Mouse (Mus musculus) frontal cortex, postnatal 25 days (tissue): ENCODE data around the gene Myo7a.

Experiments
- DNase-seq, 2 experiments: peaks; one replicate each; pipeline ENCODE4 v3.0.0; 2022; ENCODE audit warnings: low spot score in 2 of 2

Gene Myo7a

GRCm38 (mm10) chr7:98142648-98143047 is 23.3 kb upstream of the Myo7a start:
- DNase-seq = no peak

GRCm38 (mm10) chr7:98142247-98142646 is 22.9 kb upstream of the Myo7a start:
- DNase-seq = no peak

GRCm38 (mm10) chr7:98141206-98141605 is 21.9 kb upstream of the Myo7a start:
- no peak for DNase-seq

GRCm38 (mm10) chr7:98140597-98140996 is 21.3 kb upstream of the Myo7a start:
- DNase-seq = no peak

GRCm38 (mm10) chr7:98139216-98139615 is 19.9 kb upstream of the Myo7a start:
- no peak for DNase-seq

- no peak for DNase-seq
These were observed 18.7 kb upstream of the Myo7a start for GRCm38 (mm10) chr7:98137995-98138394.

- DNase-seq = no peak
These were observed 18.3 kb upstream of the Myo7a start for GRCm38 (mm10) chr7:98137583-98137982.

GRCm38 (mm10) chr7:98131751-98132150 is 12.4 kb upstream of the Myo7a start:
- no peak for DNase-seq

GRCm38 (mm10) chr7:98125473-98125872 is 6.1 kb upstream of the Myo7a start:
- no peak for DNase-seq

- DNase-seq = no peak
These were observed 5.4 kb upstream of the Myo7a start for GRCm38 (mm10) chr7:98124701-98125100.

GRCm38 (mm10) chr7:98121673-98122072 is 2.3 kb upstream of the Myo7a start:
- DNase-seq = no peak

- no peak for DNase-seq
These were observed 1.9 kb upstream of the Myo7a start for GRCm38 (mm10) chr7:98121241-98121640.

- peak; percentile 57 to 70 for DNase-seq
These were observed 1.0 kb upstream of the Myo7a start for GRCm38 (mm10) chr7:98120325-98120724.

GRCm38 (mm10) chr7:98119961-98120232 is 573 bp upstream of the Myo7a start:
- DNase-seq = no peak

GRCm38 (mm10) chr7:98117012-98117660 is 2.2 kb downstream of the Myo7a start:
- no peak for DNase-seq

GRCm38 (mm10) chr7:98114656-98115055 is 4.7 kb downstream of the Myo7a start:
- no peak for DNase-seq

- DNase-seq = no peak
These were observed 8.1 kb downstream of the Myo7a start for GRCm38 (mm10) chr7:98111233-98111632.

GRCm38 (mm10) chr7:98109771-98110170 is 9.6 kb downstream of the Myo7a start:
- DNase-seq = no peak

GRCm38 (mm10) chr7:98108636-98109430 is 10.5 kb downstream of the Myo7a start:
- DNase-seq = no peak

GRCm38 (mm10) chr7:98106272-98106671 is 13.1 kb downstream of the Myo7a start:
- no peak for DNase-seq

- DNase-seq = no peak
These were observed 14.6 kb downstream of the Myo7a start for GRCm38 (mm10) chr7:98104481-98105435.

- no peak for DNase-seq
These were observed 15.4 kb downstream of the Myo7a start for GRCm38 (mm10) chr7:98103942-98104292.
